Mouse (Mus musculus) heart, postnatal 0 days (tissue): Measurements from ENCODE around the gene Psmb9.

Source experiments
- CTCF ChIP-seq: IDR thresholded peaks from 2 replicates; pipeline ENCODE4 v1.5.1; 2016; ENCODE audit warnings: antibody characterized with exemption, control low read depth, low read depth
- EP300 ChIP-seq: IDR thresholded peaks from 2 replicates; pipeline ENCODE4 v1.6.1; 2016; ENCODE audit warnings: antibody characterized with exemption, low read depth

DNA sequence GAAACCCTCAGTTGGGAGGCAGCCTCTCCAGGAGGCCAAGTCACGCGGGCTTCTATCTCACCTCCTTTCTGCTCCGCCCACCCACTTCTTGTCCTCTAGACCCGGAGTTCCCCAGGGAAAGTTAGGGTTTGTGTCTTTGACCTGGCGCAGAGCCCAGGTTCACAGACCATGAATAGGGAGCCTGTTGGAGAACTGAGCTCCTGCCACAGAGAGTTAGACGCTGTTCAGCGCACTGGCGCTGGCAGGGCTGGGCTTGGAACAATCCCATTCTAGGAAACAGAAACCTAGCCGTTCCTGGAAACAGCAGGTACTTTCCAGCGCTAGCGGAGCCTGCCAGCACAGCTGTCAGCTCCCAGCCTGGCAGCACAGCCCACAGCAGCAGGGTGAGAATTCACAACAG lies 31.1 kb upstream of the Psmb9 start:
- no peak for TF ChIP-seq CTCF
- no peak for TF ChIP-seq EP300
